Mouse (Mus musculus): ENCODE data around the gene Uhrf2.

The Uhrf2 gene

DNA sequence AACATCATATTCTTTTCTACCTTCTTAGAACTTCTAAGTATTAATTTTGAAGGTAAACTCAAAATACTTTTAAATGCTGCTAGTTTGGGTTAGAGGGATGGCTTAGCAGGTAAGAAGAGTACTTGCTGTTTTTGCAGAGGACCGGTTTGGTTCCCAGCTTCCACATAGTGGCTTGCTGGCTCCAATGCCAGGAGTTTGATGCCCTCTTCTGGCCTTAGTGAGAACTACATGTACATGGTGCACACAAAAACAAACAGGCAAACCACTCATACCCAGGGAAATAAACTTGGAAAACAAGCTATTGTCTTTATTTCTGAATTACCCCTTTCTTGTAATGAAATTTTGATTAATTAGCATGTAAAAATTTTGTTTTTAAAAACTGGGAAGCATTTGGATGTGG lies 15.5 kb downstream of the Uhrf2 start:
- DNase-seq (ENCODE audit: extremely low read depth, low read depth, low spot score): no peak

DNA sequence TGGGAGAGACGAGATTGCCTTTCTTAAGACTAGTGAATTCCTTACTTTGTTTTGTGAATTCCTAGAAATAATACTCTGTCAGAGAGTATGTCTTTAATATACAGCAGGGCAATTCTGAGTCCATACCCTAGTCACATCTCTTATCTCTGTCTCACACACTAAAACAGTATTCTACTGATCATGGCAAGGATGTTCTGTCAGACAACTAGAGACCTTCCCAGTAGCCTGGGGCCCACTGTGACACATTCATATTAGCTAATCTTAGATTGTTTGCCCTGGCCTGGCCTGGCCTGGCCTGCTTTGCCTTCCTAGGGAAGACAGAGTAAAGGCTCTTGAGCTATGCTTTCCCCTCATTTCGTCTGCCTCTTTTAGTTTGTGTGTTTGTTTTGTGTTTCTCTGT lies 20.3 kb downstream of the Uhrf2 start:
- no peak for DNase-seq (ENCODE audit: extremely low read depth, low read depth, low spot score)

DNA sequence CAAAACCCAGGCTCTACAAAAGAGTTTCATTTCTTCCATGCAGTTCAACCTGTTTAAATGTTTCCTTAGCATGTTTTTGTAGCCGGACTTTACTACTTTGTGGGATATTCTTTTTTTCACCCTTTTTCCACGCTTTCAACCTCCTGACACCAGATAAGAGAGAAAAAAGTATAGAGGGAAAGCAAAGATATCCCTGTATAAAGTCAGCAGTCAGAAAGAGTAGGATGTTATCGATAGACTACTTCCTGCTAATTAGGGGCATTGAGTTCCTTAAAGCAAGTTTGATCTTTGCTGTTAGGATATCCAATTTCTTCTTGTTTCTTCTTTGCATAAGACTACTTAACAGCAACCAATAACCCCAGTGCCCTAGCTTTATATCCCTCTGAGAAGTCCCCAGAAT lies 21.2 kb downstream of the Uhrf2 start:
- no peak for DNase-seq (ENCODE audit: extremely low read depth, low read depth, low spot score)

DNA sequence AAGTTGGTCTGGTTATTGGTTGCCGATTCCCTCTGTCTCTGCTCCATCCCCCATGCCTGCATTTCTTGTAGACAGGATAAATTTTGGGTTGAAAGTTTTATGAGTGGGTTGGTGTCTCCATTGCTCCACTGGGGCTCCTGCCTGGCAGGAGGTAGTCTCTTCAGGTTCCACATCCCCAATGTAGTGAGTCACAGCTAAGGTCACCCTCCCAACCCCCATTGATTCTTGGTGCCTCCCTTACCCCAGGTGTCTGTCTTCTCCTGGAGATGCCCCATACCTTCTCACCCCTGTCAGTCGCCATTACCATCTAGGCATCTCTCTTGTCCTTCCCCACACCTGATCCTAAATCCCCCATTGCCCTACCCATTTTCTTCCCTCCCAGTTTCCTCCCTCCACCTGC lies 23.9 kb downstream of the Uhrf2 start:
- DNase-seq (ENCODE audit: extremely low read depth, low read depth, low spot score): no peak

DNA sequence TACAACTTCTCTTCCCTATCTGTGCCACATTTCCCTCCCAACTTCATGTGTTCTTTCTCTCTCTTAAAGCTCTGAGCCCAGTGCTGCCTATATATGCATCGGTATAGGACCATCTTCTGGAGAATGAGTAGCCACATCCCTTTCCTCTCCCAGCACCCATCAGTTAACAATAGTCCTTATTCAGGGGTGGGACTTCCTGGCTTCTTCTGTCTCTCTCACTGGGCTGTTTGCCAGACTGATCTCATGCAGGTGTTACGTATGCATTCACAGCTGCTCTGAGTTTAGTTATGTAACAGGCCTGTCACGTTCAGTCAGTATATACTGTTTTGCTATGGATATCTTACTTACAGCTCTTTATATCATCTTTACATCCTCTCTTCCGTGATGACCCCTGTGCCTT lies 35.5 kb downstream of the Uhrf2 start:
- DNase-seq (ENCODE audit: extremely low read depth, low read depth, low spot score): no peak

DNA sequence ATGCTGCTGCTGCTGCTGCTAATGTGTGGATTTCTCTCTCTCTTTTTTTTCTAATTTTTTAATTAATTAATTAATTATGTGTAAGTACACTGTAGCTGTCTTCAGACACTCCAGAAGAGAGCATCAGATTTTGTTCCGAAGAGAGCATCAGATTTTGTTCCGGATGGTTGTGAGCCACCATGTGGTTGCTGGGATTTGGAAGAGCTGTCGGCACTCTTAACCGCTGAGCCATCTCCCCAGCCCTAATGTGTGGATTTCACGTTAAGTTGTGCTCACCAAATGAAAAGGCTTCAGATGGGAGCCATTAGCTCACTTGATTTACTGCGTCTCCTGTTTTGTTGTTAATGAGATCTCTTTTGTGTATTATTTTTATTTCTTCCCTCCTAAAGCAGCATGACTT lies 59.9 kb downstream of the Uhrf2 start:
- DNase-seq (ENCODE audit: extremely low read depth, low read depth, low spot score): no peak

DNA sequence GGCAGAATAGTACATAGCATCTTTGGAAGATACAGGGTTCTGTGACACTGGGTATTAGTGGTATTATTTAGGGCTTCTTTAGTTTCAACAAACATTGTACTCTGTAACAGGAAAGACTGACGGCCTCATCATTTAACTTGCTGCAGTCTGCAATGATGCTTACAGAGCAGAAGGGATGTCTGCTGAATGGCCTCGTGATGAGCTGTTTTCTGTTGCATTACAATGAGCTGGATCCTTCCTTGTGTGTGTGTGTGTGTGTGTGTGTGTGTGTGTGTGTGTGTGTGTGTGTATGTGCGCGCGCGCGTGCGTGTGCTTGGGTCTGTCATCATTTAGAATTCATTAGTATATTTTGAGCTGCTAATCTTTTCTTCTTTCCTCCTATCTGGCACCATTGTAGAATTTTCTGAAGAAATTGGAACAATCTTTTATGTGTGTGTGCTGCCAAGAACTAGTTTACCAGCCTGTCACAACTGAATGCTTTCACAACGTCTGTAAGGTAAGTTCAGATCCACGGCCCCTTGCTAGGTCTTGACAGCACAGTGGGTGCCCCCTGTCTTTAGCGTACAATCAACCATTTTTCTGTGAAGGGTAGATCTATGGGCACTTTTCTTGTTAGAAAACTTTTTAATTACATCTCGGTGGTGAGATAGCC lies 61.5 kb downstream of the Uhrf2 start:
- no peak for DNase-seq (ENCODE audit: extremely low read depth, low read depth, low spot score)

DNA sequence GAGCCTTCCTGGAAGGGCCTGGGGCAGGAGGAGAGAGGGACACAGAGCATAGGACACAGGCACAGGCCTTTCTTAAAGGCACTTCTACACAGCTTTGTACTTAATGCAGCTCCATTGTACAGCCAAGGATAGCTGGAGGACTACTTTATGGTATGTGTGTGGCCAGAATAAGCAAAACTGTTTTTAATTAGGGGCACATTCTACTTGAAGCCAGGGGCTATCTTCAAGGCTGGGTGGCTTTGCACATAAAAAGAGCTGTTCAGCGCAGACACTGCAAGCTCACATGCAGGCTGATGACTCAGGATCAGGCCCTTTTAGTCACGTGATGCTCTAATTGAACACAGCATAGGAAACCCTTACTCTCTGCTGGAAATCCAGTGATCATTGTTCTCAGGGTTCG lies 65.9 kb downstream of the Uhrf2 start:
- DNase-seq (ENCODE audit: extremely low read depth, low read depth, low spot score): no peak

DNA sequence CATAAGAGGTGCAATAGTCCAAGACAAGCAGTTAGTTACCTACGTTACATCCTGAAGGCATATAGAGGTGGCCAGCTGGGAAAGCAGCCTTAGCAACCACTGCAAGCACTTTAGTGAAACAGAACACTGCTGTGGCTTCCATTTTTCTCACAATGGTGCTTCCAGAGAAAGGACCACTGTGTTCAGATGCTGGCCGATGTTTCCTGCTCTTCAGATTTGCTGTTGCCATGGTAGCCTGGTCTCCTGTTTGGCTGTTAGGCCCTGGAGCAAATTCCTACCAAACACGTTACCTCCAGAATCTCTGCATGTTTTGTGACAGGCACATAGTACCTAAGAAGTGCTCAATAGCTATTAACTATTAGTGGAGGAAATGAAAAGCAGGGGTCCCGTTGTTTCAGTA lies 66.7 kb downstream of the Uhrf2 start:
- DNase-seq (ENCODE audit: extremely low read depth, low read depth, low spot score): no peak

DNA sequence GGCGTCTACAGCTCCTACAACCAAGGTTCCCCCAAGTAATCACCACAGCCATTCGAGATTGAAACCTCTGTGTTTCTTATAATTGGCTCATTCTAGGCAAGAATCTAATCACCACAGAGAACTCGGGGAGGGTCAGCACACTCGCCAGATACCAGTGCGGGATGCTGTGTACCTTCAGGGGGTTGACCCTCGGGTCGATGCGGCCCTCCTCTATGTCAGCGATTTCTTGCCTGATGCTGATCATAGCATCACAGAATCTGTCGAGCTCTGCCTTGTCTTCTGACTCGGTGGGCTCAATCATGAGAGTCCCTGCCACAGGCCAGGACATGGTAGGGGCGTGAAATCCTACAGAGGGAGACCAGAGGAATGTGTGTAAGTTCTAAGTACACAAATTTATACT lies 70.3 kb downstream of the Uhrf2 start:
- DNase-seq (ENCODE audit: extremely low read depth, low read depth, low spot score): no peak

DNA sequence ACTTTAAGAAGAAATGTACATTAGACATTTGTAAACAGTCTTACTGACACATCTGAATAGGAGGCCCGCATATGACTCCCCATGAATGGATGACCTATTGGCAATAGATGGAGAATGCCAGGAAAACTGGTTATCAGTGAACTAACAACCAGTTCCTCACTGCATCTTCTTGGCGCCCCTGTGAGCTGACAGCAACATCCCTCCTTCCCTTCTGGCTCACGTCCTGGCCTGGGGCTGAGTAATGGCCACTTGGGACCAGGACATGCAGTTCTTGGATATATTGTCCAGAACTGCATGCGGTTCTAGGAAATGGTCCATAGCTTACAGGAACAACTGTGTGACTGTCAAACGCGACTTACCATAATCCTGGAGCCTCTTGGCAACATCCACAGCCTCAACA lies 72.3 kb downstream of the Uhrf2 start:
- no peak for DNase-seq (ENCODE audit: extremely low read depth, low read depth, low spot score)

DNA sequence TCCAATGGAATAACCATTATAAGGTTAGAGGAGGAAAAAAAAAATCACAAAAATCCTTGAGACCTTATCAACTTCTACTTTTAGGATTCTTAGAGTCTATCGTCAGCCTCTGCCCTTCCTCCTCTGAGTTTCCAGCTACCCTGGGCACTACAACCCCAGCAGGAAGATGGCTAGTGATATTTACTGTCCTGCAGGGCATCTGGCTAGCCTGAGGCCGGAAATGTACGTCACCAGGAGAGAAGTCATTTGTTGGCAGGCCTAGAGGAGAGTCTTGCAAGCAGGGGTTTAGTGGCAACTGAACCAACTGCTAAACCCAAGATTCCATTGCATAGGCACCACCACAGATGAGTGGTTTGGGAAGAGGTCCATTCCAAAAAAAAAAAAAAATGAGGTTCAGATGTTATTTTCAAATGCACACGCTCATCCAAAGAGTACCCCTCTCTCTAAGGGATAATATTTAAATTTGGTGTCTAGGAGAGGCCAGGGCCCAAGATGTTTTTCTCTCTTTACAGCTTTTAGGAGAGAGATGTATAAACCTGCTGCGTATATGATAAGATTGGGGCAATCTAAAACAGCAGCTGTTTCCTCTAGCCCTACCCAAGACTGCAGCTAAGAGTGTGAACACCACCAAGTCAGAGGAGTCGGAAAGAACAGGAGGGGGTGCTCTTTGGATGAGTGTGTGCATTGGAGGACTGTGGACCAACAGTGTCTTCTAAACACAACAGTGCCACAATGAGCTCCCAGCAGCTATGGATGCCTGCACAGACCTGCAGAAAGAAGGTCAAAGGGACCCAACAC lies 74.9 kb downstream of the Uhrf2 start:
- no peak for DNase-seq (ENCODE audit: extremely low read depth, low read depth, low spot score)

DNA sequence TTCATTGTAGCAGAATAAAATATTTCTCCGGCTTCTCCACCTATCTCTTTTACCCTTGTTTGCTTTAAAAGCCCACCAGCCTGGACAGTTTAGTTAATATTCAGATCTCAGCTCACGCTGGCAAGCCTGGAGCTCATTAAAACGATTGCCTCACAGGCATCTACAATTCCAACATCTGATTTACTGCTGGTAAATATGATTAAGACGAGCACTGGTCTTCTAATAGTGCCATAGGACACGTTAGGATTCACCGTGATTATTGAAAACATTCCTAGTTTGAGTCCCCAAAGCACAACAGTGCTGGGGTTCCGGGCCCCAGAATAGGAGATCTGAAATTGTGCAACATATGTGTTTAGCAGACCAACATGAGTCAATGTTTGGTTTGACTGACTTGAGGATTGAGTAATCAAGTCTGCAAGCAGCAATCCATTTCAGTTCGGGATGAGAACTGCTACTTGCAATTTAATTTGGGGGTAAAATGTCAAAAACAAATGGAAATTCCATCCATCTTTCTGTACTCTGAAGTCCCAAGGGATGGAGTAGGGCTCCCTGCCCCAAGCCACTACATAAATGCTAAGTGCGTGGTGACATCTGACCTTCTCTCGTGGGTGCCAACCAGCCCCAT lies 77.0 kb downstream of the Uhrf2 start:
- peak; percentile 7 for DNase-seq (ENCODE audit: extremely low read depth, low read depth, low spot score)

DNA sequence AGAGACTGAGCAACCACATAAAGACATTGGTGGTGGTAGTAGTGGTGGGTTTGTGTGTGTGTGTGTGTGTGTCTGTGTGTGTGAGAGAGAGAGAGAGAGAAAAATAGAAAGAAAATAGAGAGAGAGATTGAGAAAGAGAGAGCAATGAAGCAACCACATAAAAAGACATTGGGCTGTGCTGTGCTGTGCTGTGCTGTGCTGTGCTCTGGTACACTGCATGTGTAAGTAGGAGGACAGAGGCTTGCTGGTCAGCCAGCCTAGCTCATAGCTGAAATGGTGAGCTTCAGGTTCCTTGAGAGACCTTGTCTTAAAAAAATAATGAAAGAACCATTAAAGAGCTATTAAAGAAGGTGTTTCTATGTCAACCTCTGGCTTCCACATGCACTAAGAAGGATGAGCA lies 78.3 kb downstream of the Uhrf2 start:
- DNase-seq (ENCODE audit: extremely low read depth, low read depth, low spot score): no peak

DNA sequence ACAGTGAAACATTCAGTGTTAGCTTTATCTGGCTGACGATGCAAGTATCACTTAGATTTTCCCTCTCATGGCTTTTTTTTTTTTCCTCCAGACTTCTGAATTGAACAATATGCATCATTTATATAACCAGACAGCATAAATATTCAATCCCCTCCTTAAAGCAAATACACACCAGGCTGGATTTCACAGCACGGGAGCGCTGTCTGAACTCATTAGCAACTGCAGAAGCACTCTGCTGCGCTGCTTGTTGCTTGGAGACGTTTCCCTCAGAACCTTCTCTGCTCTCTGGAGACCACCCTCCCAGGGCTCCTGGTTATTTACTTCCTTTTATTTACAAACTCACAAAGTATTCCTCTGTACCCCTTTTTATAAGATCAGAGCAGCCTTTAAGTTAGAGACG lies 78.8 kb downstream of the Uhrf2 start:
- DNase-seq (ENCODE audit: extremely low read depth, low read depth, low spot score): no peak

DNA sequence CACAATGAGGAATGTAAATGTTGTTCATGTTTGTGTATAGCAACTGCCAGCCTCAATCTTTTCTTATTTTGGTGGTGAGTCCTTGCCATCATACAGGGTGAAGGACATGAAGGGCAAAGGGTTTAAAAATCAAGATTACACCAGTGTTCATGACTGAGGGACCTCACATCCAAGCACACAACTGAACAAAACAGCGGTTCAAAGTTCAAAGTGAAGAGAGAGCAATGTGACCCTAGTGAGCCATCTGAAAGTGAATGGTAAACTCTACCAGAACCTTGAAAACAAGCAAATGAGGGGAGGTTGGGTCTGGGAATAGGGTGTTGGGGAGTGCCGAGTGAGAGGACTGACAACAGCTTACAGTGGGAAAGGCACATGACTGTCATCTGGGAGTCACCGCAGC lies 81.1 kb downstream of the Uhrf2 start:
- DNase-seq (ENCODE audit: extremely low read depth, low read depth, low spot score): no peak

DNA sequence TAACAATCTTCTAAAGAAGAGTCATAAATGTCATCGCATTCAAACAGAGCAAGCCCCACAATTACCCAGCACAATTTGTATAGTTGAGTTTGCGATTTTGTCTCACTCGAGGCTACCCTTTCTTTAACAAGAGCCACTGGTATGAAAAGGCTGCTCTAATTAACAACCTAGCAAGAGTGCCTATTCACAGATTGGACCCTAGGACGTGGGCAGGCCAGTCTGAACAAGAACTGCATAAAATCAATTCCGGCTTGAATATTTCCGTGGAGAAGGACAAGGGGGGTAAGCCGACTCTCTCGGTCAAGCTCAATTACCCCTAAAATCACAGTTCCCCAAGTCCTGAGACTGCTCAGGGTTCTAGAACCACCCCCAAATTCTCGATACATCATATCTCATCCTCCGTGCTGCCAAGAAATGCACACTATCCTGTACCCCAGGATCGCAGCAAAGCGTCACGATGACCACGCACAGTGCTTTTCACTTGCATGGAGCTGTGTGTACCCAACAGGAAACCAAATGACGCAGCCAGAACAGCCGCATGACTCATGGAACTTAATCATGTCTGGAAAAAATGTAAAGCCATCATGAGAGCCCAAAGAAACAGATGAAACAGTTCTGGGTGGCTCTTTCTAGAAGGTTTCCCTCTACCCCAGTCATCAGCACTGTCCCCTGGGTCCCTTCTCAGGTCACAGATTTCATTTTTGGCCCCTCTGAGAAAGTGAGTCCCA lies 82.8 kb downstream of the Uhrf2 start:
- DNase-seq (ENCODE audit: extremely low read depth, low read depth, low spot score): no peak

DNA sequence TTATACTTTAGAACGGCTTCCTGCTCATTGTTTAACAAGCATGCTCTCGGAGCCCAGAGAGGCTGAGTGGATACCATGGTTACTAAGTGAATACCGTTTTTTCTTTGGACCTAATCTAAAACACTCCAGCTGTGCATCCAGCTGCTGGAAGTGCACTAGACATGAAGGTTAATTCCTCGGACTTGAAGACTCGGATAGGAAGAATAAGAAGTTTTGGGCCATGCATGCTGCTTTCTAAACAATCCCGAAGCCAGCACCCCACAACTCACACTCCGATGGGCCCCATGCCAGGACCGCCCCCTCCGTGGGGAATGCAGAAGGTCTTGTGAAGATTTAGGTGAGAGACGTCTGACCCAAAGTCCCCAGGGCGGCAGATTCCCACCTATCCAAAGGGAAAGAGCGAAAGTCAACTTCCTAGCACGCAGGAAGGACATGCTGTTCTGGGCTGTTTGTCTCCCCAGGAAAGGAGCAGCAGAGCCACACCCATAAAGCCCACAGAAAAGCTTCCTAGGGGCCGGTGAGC lies 84.7 kb downstream of the Uhrf2 start:
- DNase-seq (ENCODE audit: extremely low read depth, low read depth, low spot score): no peak

DNA sequence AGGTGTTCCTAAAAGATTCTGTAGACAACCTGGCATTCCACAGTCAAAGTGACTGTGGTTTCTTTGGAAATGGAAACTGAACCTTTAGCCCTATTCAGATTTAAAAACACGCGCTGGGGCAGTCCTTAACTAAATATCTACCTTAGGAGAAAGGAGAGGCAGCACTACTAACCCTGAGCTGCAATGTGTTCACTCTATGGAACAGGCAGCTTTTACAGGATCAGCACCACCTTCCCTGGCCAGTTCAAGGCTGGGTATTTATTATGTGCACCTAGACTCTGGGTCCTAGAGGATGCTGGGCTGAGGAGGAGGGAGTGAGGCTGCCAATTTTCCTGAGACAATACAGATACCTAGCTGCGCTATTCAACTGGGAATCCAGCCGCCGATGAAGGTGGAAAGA lies 85.3 kb downstream of the Uhrf2 start:
- no peak for DNase-seq (ENCODE audit: extremely low read depth, low read depth, low spot score)

DNA sequence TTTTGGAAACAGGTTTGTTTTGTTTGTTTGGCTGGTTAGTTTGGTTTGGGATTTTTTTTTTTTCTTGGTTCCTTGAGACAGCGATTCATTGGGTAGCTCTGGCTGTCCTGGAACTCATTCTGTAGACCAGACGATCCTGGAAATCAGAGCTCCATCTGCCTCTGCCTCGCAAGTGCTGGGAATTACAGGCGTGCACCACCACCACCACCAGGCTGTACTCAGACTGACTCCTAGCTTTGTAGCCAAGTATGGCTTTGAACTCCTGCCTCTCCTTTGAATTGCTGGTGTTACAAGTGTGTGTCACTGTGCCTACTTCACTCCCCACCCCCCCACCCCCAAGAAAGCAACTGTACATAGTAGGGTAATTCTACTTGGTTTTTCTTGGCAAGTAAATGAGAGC lies 86.9 kb downstream of the Uhrf2 start:
- no peak for DNase-seq (ENCODE audit: extremely low read depth, low read depth, low spot score)

DNA sequence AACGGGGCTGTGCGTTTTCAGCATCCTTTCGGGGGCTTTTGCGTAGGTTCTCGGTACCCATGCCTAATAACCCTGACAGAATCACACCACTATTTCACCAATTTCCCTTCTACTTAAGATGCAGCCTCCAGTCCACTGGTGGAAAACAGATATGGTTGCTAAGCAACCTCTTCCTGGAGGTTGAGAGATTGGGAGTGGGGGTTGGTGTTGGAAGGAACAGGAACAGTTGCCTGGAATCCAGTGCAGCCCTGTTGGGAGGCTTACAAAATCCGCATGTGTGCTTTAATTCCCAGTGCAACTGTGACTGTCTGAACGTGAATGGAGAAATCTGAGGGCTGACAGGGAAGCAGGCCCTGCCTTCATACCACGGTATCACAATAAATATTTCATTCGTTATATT lies 87.5 kb downstream of the Uhrf2 start:
- no peak for DNase-seq (ENCODE audit: extremely low read depth, low read depth, low spot score)
